Mouse (Mus musculus) kidney, postnatal 0 days (tissue): ENCODE measurements around the gene 4930564D02Rik. TPM values are rescaled to one million over a fixed set of nuclear protein-coding genes. Genes with fewer than 3 reads are reported as not detected.

Source experiments
- ATAC-seq: fragments of 200-750 bp; cut with Nextera tagmentation; replicated peaks from 2 replicates; pipeline ENCODE4 v1.8.0; 2017; ENCODE audit warnings: low read depth, moderate number of reproducible peaks, moderate TSS enrichment, moderate library complexity; ENCODE audit not compliant: low FRiP score
- DNase-seq: peaks from one replicate; pipeline ENCODE4 v3.0.0-alpha.2; 2016; ENCODE audit warnings: low spot score
- H3K27ac ChIP-seq: fragments of 300-500 bp; sonication (generic); 2 replicates; pipeline ENCODE4 v1.5.1; 2014; ENCODE audit warnings: mild to moderate bottlenecking
- H3K27me3 ChIP-seq: fragments of 300-500 bp; sonication (generic); 2 replicates; pipeline ENCODE4 v1.6.1; 2014; ENCODE audit warnings: low read length, mixed read lengths; ENCODE audit not compliant: insufficient read depth
- H3K36me3 ChIP-seq: fragments of 300-500 bp; sonication (generic); 2 replicates; pipeline ENCODE4 v1.6.1; 2014; ENCODE audit warnings: low read length, mixed read lengths; ENCODE audit not compliant: insufficient read depth
- H3K4me1 ChIP-seq: fragments of 300-500 bp; sonication (generic); replicated peaks from 2 replicates; pipeline ENCODE4 v1.6.1; 2014; ENCODE audit warnings: antibody characterized with exemption, low read length, mixed read lengths; ENCODE audit not compliant: insufficient read depth
- H3K4me2 ChIP-seq: fragments of 300-500 bp; sonication (generic); 2 replicates; pipeline ENCODE4 v1.6.1; 2014; ENCODE audit warnings: mild to moderate bottlenecking, low read length, moderate library complexity, mixed read lengths
- H3K4me3 ChIP-seq: fragments of 300-500 bp; sonication (generic); replicated peaks from 2 replicates; pipeline ENCODE4 v1.5.1; 2014; ENCODE audit warnings: low read depth, low read length
- H3K9ac ChIP-seq: fragments of 300-500 bp; sonication (generic); 2 replicates; pipeline ENCODE4 v1.6.1; 2014; ENCODE audit warnings: low read depth, low read length
- H3K9me3 ChIP-seq: fragments of 300-500 bp; sonication (generic); replicated peaks from 2 replicates; pipeline ENCODE4 v1.6.1; 2016; ENCODE audit warnings: low read length, inconsistent platforms, mixed read lengths
- CTCF ChIP-seq: IDR thresholded peaks from 2 replicates; pipeline ENCODE4 v1.5.1; 2016; ENCODE audit warnings: antibody characterized with exemption, low read depth, mild to moderate bottlenecking, moderate library complexity
- WGBS: fragments of 180-500 bp; shearing (Covaris S2); extraction: QIAGEN DNeasy Blood & Tissue Kit; methylation state at CpG from one replicate; pipeline ENCODE4 v1.1.7; 2014; 5-methylcytosine and 5-hydroxymethylcytosine counted together
- polyA plus RNA-seq: library from polyadenylated mRNA; unstranded; fragments of >200 nt; fragmentation: Nextera tagmentation; extraction: Ambion mirVana; gene quantifications from 2 replicates; pipeline ENCODE4 v1.2.1, GENCODE M21; 2015

4930564D02Rik gene
- polyA plus RNA-seq, 1 experiment from 2014 or later, result not detected

- Histone ChIP-seq H3K9ac (no peak overlapping the region), H3K4me3 (no peak overlapping the region), H3K36me3 (no peaks in the 10 kb centered on the region), H3K27me3 (no peaks in the 10 kb centered on the region), H3K4me1 (0 out of 2 replicates have a peak, but pooled peaks cover 3% of the 10 kb centered on the region), H3K4me2 (no peak overlapping the region), H3K9me3 (no peaks in the 10 kb centered on the region), H3K27ac (no peak overlapping the region)
- TF ChIP-seq CTCF, result no peak
- 18% methylated on average over 3 of the region's 3 CpGs for WGBS
- DNase-seq (peak; percentile 52), ATAC-seq (no peak)
Measured at GRCm38 (mm10) chr3:105087344-105087743, 20.7 kb downstream of the 4930564D02Rik start.

GRCm38 (mm10) chr3:105088638-105089037 is 22.0 kb downstream of the 4930564D02Rik start:
- no peaks in the 10 kb centered on the region for H3K9me3 ChIP-seq
- no peaks in the 10 kb centered on the region for H3K36me3 ChIP-seq
- DNase-seq (no peak), ATAC-seq (no peak)
- H3K4me2 ChIP-seq, result no peak overlapping the region
- 62% methylated on average over 2 of the region's 2 CpGs for WGBS
- no peak overlapping the region for H3K27ac ChIP-seq
- H3K4me1 ChIP-seq, result 0 out of 2 replicates have a peak, but pooled peaks cover 3% of the 10 kb centered on the region
- TF ChIP-seq CTCF, result no peak
- H3K27me3 ChIP-seq, result no peaks in the 10 kb centered on the region
- no peak overlapping the region for H3K9ac ChIP-seq
- H3K4me3 ChIP-seq, result no peak overlapping the region

- WGBS, result 83% methylated on average over 7 of the region's 7 CpGs
- DNase-seq (no peak), ATAC-seq (no peak)
- Histone ChIP-seq H3K36me3 (no peaks in the 10 kb centered on the region), H3K4me1 (0 out of 2 replicates have a peak, but pooled peaks cover 3% of the 10 kb centered on the region), H3K4me2 (no peak overlapping the region), H3K27ac (no peak overlapping the region), H3K4me3 (no peak overlapping the region), H3K9ac (no peak overlapping the region), H3K27me3 (no peaks in the 10 kb centered on the region), H3K9me3 (no peaks in the 10 kb centered on the region)
- TF ChIP-seq CTCF, result no peak
Measured at GRCm38 (mm10) chr3:105090147-105090546, 23.5 kb downstream of the 4930564D02Rik start.

GRCm38 (mm10) chr3:105090981-105091380 is 24.3 kb downstream of the 4930564D02Rik start:
- peak; percentile 89 for ATAC-seq
- peak; percentile 82 for TF ChIP-seq CTCF
- Histone ChIP-seq H3K27me3 (no peaks in the 10 kb centered on the region), H3K9me3 (no peaks in the 10 kb centered on the region), H3K9ac (no peak overlapping the region), H3K4me2 (no peak overlapping the region), H3K27ac (no peak overlapping the region), H3K36me3 (no peaks in the 10 kb centered on the region), H3K4me1 (0 out of 2 replicates have a peak, but pooled peaks cover 3% of the 10 kb centered on the region), H3K4me3 (no peak overlapping the region)
- 28% methylated on average over 3 of the region's 3 CpGs for WGBS
- peak; percentile 84 for DNase-seq

GRCm38 (mm10) chr3:105092721-105093505 is 26.3 kb downstream of the 4930564D02Rik start:
- Histone ChIP-seq H3K9me3 (no peaks in the 10 kb centered on the region), H3K27me3 (no peaks in the 10 kb centered on the region), H3K4me3 (no peak overlapping the region), H3K4me1 (no peaks in the 10 kb centered on the region), H3K4me2 (no peak overlapping the region), H3K9ac (no peak overlapping the region), H3K36me3 (no peaks in the 10 kb centered on the region), H3K27ac (no peak overlapping the region)
- WGBS, result 49% methylated on average over 11 of the region's 11 CpGs
- TF ChIP-seq CTCF, result no peak
- ATAC-seq, result no peak
- DNase-seq, result peak; percentile 17

- Histone ChIP-seq H3K9ac (no peak overlapping the region), H3K36me3 (no peaks in the 10 kb centered on the region), H3K27me3 (no peaks in the 10 kb centered on the region), H3K4me1 (0 out of 2 replicates have a peak, but pooled peaks cover 5% of the 10 kb centered on the region), H3K4me3 (no peak overlapping the region), H3K4me2 (no peak overlapping the region), H3K27ac (no peak overlapping the region), H3K9me3 (no peaks in the 10 kb centered on the region)
- peak; percentile 44; the same call in 1 of the 2 replicates for TF ChIP-seq CTCF
- DNase-seq (no peak), ATAC-seq (no peak)
- 76% methylated on average over 2 of the region's 2 CpGs for WGBS
Measured at GRCm38 (mm10) chr3:105094448-105094847, 27.8 kb downstream of the 4930564D02Rik start.
